Mouse (Mus musculus) spleen, postnatal 10 days (tissue): ENCODE measurements around the gene Unc13d.
A peak's percentile ranks its signal among the peaks of the same experiment; 100 is the strongest.

ENCODE experiments used
- DNase-seq, 2 experiments: peaks; one replicate each; pipeline ENCODE4 v3.0.0; 2021 to 2022; ENCODE audit warnings: low spot score in 2 of 2

Gene Unc13d

GRCm38 (mm10) chr11:116078221-116078620 lies 460 bp upstream of the Unc13d start:
- peak; percentile 63 to 87 for DNase-seq

- DNase-seq, result peak; percentile 58 to 69
Measured at GRCm38 (mm10) chr11:116076836-116077235, 925 bp downstream of the Unc13d start.

- DNase-seq, result no peak
Measured at GRCm38 (mm10) chr11:116076266-116076540, 1.6 kb downstream of the Unc13d start.

- DNase-seq, result no peak
Measured at GRCm38 (mm10) chr11:116075539-116076265, 2.1 kb downstream of the Unc13d start.

- DNase-seq, result no peak
Measured at GRCm38 (mm10) chr11:116074436-116074991, 3.2 kb downstream of the Unc13d start.

- no peak for DNase-seq
Measured at GRCm38 (mm10) chr11:116072608-116073007, 5.2 kb downstream of the Unc13d start.

- peak in 1 of 2 experiments; percentile 79 for DNase-seq
Measured at GRCm38 (mm10) chr11:116071510-116071909, 6.3 kb downstream of the Unc13d start.

GRCm38 (mm10) chr11:116065345-116065744 lies 12.4 kb downstream of the Unc13d start:
- DNase-seq, result no peak

- no peak for DNase-seq
Measured at GRCm38 (mm10) chr11:116064187-116064867, 13.4 kb downstream of the Unc13d start.

- DNase-seq, result no peak
Measured at GRCm38 (mm10) chr11:116063562-116063961, 14.2 kb downstream of the Unc13d start.

GRCm38 (mm10) chr11:116062521-116062920 lies 15.2 kb downstream of the Unc13d start:
- no peak for DNase-seq

- DNase-seq, result no peak
Measured at GRCm38 (mm10) chr11:116061641-116062415, 15.9 kb downstream of the Unc13d start.

GRCm38 (mm10) chr11:116060596-116060995 lies 17.2 kb downstream of the Unc13d start:
- DNase-seq, result no peak

GRCm38 (mm10) chr11:116059691-116060025 lies 18.1 kb downstream of the Unc13d start:
- no peak for DNase-seq

- no peak for DNase-seq
Measured at GRCm38 (mm10) chr11:116058868-116059690, 18.7 kb downstream of the Unc13d start.

- no peak for DNase-seq
Measured at GRCm38 (mm10) chr11:116058022-116058614, 19.6 kb downstream of the Unc13d start.

- no peak for DNase-seq
Measured at GRCm38 (mm10) chr11:116057237-116057881, 20.4 kb downstream of the Unc13d start.

- DNase-seq, result no peak
Measured at GRCm38 (mm10) chr11:116055873-116056272, 21.9 kb downstream of the Unc13d start.

- DNase-seq, result no peak
Measured at GRCm38 (mm10) chr11:116053510-116054229, 24.1 kb downstream of the Unc13d start.

- DNase-seq, result no peak
Measured at GRCm38 (mm10) chr11:116050196-116050595, 27.6 kb downstream of the Unc13d start.
